ENCODE assay signal across 17 mouse cellular contexts in the genomic region with DNA sequence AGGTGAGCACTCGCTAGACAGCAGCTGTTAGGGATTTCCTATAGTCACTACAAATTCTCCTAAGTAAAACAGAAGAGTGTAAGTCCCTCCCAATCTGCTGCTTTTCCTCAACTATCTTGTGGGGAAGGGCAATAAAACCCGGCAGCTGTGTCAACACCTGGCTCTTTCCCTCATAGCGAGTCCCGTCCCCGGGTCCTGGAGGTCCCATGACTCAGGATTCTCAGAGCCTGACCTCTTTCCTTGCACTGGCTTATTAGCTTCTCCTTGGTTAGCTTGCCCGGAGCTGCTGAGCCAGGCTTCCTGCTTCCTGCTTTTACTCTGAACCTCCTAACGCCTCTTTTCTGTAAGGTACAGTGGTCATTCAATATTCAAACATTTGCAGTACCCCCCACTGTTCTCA. TPM values are rescaled to one million over a fixed set of nuclear protein-coding genes. Genes with fewer than 3 reads are reported as not detected.
DNase-seq lines count a peak whose midpoint lies in the region; ATAC-seq lines count a peak whose summit lies in the region.
"Had no signal": no experiment of that assay in that cellular context is flagged by ENCODE, and none has a peak within 500 bp of the region (broad histone marks: within the 10 kb centered on the region; RNA-seq: fewer than 3 reads in every experiment).

No protein-coding gene starts in this region.

- H3K9ac ChIP-seq in limb, embryonic 11.5 days (ENCODE audit: low read length): no peak overlapping the region
- H3K9ac ChIP-seq: embryonic facial prominence, embryonic 12.5 days had no signal

- no peak overlapping the region for H3K27ac ChIP-seq in limb, embryonic 11.5 days (replicated peaks; ENCODE audit: low read depth, low read length)
- H3K27ac ChIP-seq in limb, embryonic 10.5 days: no peak overlapping the region
- H3K27ac ChIP-seq: embryonic facial prominence, embryonic 12.5 days had no signal

- no peaks in the 10 kb centered on the region for H3K9me3 ChIP-seq in limb, embryonic 11.5 days (ENCODE audit: control insufficient read depth, low read length)
- H3K9me3 ChIP-seq in limb, embryonic 10.5 days (replicated peaks): no peaks in the 10 kb centered on the region
- H3K9me3 ChIP-seq: embryonic facial prominence, embryonic 12.5 days had no signal

- no peak overlapping the region for H3K4me2 ChIP-seq in limb, embryonic 11.5 days (ENCODE audit: low read depth, severe bottlenecking)
- H3K4me2 ChIP-seq: embryonic facial prominence, embryonic 12.5 days; liver, embryonic 11.5 days; midbrain, embryonic 11.5 days had no signal

- peak; percentile 41 for DNase-seq in limb, embryonic 11.5 days (ENCODE audit: low spot score)
- DNase-seq in limb, embryonic 10.5 days (ENCODE audit: low spot score): no peak
- DNase-seq in embryo, embryonic 9.5 days (ENCODE audit: extremely low spot score): peak; percentile 15
- DNase-seq in large intestine, adult 2 months (ENCODE audit: low read depth, low spot score): peak; percentile 44
- peak; percentile 68 for DNase-seq in yolk sac, embryonic 10.5 days (ENCODE audit: low spot score)
- DNase-seq in cerebellum, adult 8-10 months: no peak
- DNase-seq in gastrocnemius, postnatal 25 days: no peak
- DNase-seq: adrenal gland, adult 2 months; cerebellum, adult 2 months; kidney, adult 8-10 months; layer of hippocampus, adult 9-11 months; lung, postnatal 14 days had no signal

- peaks cover 2% of the 10 kb centered on the region; the same call in 1 of the 2 replicates for H3K36me3 ChIP-seq in limb, embryonic 11.5 days (ENCODE audit: control insufficient read depth, insufficient read depth, low read length)
- H3K36me3 ChIP-seq in limb, embryonic 10.5 days: peaks cover 36% of the 10 kb centered on the region

- WGBS in limb, embryonic 11.5 days: 34% methylated on average over 7 of the region's 7 CpGs
- 43% methylated on average over 7 of the region's 7 CpGs for WGBS in limb, embryonic 10.5 days
- WGBS in large intestine, adult 2 months: 16% methylated on average over 7 of the region's 7 CpGs

- H3K4me3 ChIP-seq in limb, embryonic 11.5 days (ENCODE audit: low read depth, low read length): no peak overlapping the region
- H3K4me3 ChIP-seq in limb, embryonic 10.5 days: no peak overlapping the region
- H3K4me3 ChIP-seq: embryonic facial prominence, embryonic 12.5 days had no signal

- no peaks in the 10 kb centered on the region for H3K27me3 ChIP-seq in limb, embryonic 11.5 days (ENCODE audit: control insufficient read depth, insufficient read depth, low read length)
- no peaks in the 10 kb centered on the region for H3K27me3 ChIP-seq in limb, embryonic 10.5 days (ENCODE audit: low read depth, poor library complexity, severe bottlenecking)
- H3K27me3 ChIP-seq: embryonic facial prominence, embryonic 12.5 days had no signal

- 0 out of 2 replicates have a peak, but pooled peaks cover 2% of the 10 kb centered on the region for H3K4me1 ChIP-seq in limb, embryonic 11.5 days (ENCODE audit: control insufficient read depth, insufficient read depth, low read length)
- peaks cover 3% of the 10 kb centered on the region; the same call in 1 of the 2 replicates for H3K4me1 ChIP-seq in limb, embryonic 10.5 days

- no peak for ATAC-seq in limb, embryonic 11.5 days (ENCODE audit: insufficient number of reproducible peaks, low FRiP score, low TSS enrichment, low read depth)

RNA-seq across cellular contexts. Expression of a gene that starts 21.3 kb away (rescaled TPM):
- polyA plus RNA-seq in limb, embryonic 11.5 days (2014; fragmentation: Nextera tagmentation; extraction: Ambion mirVana): 1.1 and 3.2 TPM in 2 replicates
- polyA plus RNA-seq in limb, embryonic 10.5 days (2016; fragmentation: Nextera tagmentation; extraction: Ambion mirVana): 1.1 and 1.5 TPM in 2 replicates
- 0.26 and 0.69 TPM in 2 replicates for polyA plus RNA-seq in large intestine, adult 2 months (2012; rRNA removed)
- total RNA-seq in gastrocnemius, postnatal 25 days (2021): 1 to 10 TPM in 1 of 2 experiments, under 1 TPM in 1; 0.54 to 1.3 TPM

RNA-seq across cellular contexts. Expression of a gene that starts 59.0 kb away (rescaled TPM):
- 0.13 and 0.28 TPM in 2 replicates for polyA plus RNA-seq in limb, embryonic 11.5 days (2014; fragmentation: Nextera tagmentation; extraction: Ambion mirVana)
- polyA plus RNA-seq in limb, embryonic 10.5 days (2016; fragmentation: Nextera tagmentation; extraction: Ambion mirVana): 0.39 and 0.50 TPM in 2 replicates
- 0.07 and 0.09 TPM in 2 replicates for polyA plus RNA-seq in large intestine, adult 2 months (2012; rRNA removed)
- total RNA-seq in gastrocnemius, postnatal 25 days (2021): under 1 TPM in 1 of 2 experiments, not detected in 1; 0.35 TPM
- total RNA-seq: ES-E14; hematopoietic stem cell, adult 5-6 weeks had no signal
- polyA plus RNA-seq: adrenal gland, adult 2 months; liver, embryonic 11.5 days had no signal

Comparison
In these comparisons a context has a peak if more than half of its experiments do, and no peak if none do; other contexts are left out.
1. DNase-seq: peak in limb, embryonic 11.5 days (single experiment), embryo, embryonic 9.5 days (single experiment), large intestine, adult 2 months (single experiment) and yolk sac, embryonic 10.5 days (single experiment); none in limb, embryonic 10.5 days (single experiment), cerebellum, adult 8-10 months (single experiment) and gastrocnemius, postnatal 25 days (single experiment).